Mouse (Mus musculus) intestine, postnatal 0 days (tissue): ENCODE data around the gene Zbtb16. TPM values are rescaled to one million over a fixed set of nuclear protein-coding genes. Genes with fewer than 3 reads are reported as not detected.

Experiments used
- ATAC-seq: fragments of 200-750 bp; cut with Nextera tagmentation; 2 replicates; pipeline ENCODE4 v1.8.0; 2017; ENCODE audit warnings: mild to moderate bottlenecking, moderate TSS enrichment, moderate library complexity
- H3K27ac ChIP-seq: fragments of 300-500 bp; sonication (generic); 2 replicates; pipeline ENCODE4 v1.5.1; 2014; ENCODE audit warnings: mild to moderate bottlenecking, low read depth, low read length, moderate library complexity
- H3K27me3 ChIP-seq: fragments of 300-500 bp; sonication (generic); replicated peaks from 2 replicates; pipeline ENCODE4 v1.6.1; 2014; ENCODE audit warnings: low read length, mixed read lengths; ENCODE audit not compliant: control insufficient read depth, insufficient read depth
- H3K36me3 ChIP-seq: fragments of 300-500 bp; sonication (generic); 2 replicates; pipeline ENCODE4 v1.6.1; 2014; ENCODE audit warnings: mild to moderate bottlenecking, moderate library complexity; ENCODE audit not compliant: control insufficient read depth, insufficient read depth
- H3K4me1 ChIP-seq: fragments of 300-500 bp; sonication (generic); replicated peaks from 2 replicates; pipeline ENCODE4 v1.6.1; 2014; ENCODE audit warnings: antibody characterized with exemption, low read length, mixed read lengths; ENCODE audit not compliant: control insufficient read depth, insufficient read depth
- H3K4me2 ChIP-seq: fragments of 300-500 bp; sonication (generic); replicated peaks from 2 replicates; pipeline ENCODE4 v1.6.1; 2014; ENCODE audit warnings: low read depth, mild to moderate bottlenecking, moderate library complexity
- H3K4me3 ChIP-seq: fragments of 300-500 bp; sonication (generic); 2 replicates; pipeline ENCODE4 v1.5.1; 2014; ENCODE audit warnings: low read depth, low read length
- H3K9ac ChIP-seq: fragments of 300-500 bp; sonication (generic); 2 replicates; pipeline ENCODE4 v1.6.1; 2014; ENCODE audit warnings: mild to moderate bottlenecking, low read depth, low read length
- H3K9me3 ChIP-seq: fragments of 300-500 bp; sonication (generic); 2 replicates; pipeline ENCODE4 v1.6.1; 2016; ENCODE audit warnings: mixed run types; ENCODE audit not compliant: control insufficient read depth
- CTCF ChIP-seq: sonication (generic); IDR thresholded peaks from 2 replicates; pipeline ENCODE4 v1.5.1; 2016; ENCODE audit warnings: low read depth, mild to moderate bottlenecking, control low read depth, antibody characterized with exemption, moderate library complexity
- WGBS: fragments of 180-500 bp; shearing (Covaris S2); extraction: QIAGEN DNeasy Blood & Tissue Kit; methylation state at CpG from one replicate; pipeline ENCODE4 v1.1.7; 2014; 5-methylcytosine and 5-hydroxymethylcytosine counted together
- polyA plus RNA-seq: library from polyadenylated mRNA; unstranded; fragments of >200 nt; fragmentation: Nextera tagmentation; extraction: Ambion mirVana; gene quantifications from 2 replicates; pipeline ENCODE4 v1.2.1, GENCODE M21; 2015

Zbtb16 gene
- polyA plus RNA-seq, 1 experiment from 2014 or later, result 0.91 TPM

DNA sequence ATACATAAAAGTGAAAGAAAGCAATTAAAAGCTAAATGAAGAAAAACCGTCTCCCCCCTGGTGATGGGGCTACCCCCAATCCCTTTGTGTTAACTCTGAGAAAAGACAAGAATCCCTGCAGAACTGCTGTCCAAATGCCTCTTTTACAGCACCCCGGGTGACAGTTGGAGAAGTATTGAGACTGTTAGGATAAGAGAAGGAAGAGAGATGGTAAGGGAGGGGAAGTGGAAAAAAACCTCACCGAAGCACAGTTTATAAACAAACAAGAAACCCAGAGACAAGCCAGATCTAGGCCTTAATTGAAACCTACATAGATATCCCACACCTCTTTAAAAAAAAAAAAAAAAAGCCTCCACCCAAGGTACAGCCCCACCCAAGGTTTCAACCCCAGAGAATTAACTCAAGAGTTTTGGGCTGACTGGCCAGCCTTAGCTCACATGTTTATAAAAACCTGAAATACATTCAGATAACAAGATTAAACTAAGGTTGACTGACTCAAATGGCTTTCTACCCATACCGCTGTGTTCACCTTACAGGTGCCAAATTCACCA lies 42.3 kb downstream of the Zbtb16 start:
- no peak for ATAC-seq
- WGBS, result 58% methylated on average over 4 of the region's 4 CpGs
- no peak for TF ChIP-seq CTCF
- no peaks in the 10 kb centered on the region for H3K27me3 ChIP-seq
- H3K4me3 ChIP-seq, result no peak overlapping the region
- H3K4me1 ChIP-seq, result 0 out of 2 replicates have a peak, but pooled peaks cover 3% of the 10 kb centered on the region
- H3K4me2 ChIP-seq, result no peak overlapping the region
- H3K36me3 ChIP-seq, result no peaks in the 10 kb centered on the region
- no peak overlapping the region for H3K9ac ChIP-seq
- no peaks in the 10 kb centered on the region for H3K9me3 ChIP-seq
- H3K27ac ChIP-seq, result no peak overlapping the region

DNA sequence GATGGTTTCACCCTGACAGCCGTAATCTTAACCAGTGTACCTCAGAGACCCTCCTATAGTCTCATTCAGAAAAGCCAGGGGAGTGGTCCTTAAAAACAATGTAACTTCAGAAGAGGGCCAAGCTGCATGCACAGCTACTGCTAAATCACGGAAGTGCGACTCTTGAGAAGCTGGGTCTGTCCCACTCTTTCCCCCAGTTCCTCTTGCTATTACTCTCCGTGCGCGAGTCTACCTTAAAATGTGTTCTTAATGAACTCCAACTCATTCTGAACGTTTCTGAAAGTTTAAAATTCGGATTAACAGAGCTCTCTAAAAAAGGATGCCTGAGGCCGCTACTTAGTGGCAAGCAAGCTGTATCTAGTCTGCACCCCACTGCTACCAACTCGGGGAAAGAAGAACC lies 45.4 kb downstream of the Zbtb16 start:
- Histone ChIP-seq H3K27ac (no peak overlapping the region), H3K27me3 (no peaks in the 10 kb centered on the region), H3K4me3 (no peak overlapping the region), H3K9ac (no peak overlapping the region), H3K36me3 (no peaks in the 10 kb centered on the region), H3K4me1 (0 out of 2 replicates have a peak, but pooled peaks cover 3% of the 10 kb centered on the region), H3K9me3 (no peaks in the 10 kb centered on the region), H3K4me2 (no peak overlapping the region)
- no peak for TF ChIP-seq CTCF
- 82% methylated on average over 10 of the region's 10 CpGs for WGBS
- no peak for ATAC-seq

DNA sequence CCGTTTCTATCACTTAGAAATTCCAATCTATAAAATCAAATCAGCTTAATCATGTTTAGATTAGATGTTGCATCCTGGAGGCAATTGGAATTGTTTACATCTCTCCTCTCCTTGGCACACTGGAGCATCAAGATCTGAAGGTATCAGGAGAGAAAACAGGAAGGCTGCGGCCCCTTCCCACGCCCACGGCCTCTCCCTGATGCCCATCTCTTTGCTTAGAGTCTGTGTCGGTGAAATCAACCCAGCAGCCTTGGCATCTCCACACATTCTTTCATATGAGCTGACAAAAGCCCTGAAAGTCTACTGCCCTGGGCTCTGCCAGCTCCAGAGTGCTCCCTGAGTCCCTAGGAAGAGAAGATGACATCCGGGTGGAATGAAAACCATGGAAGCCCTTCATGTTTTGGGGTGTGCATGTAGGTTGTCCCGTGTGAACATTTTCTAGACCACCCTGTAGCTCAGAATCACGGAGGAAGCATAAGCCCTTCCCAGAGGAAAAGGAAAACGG lies 48.1 kb downstream of the Zbtb16 start:
- Histone ChIP-seq H3K4me2 (no peak overlapping the region), H3K9ac (no peak overlapping the region), H3K9me3 (no peaks in the 10 kb centered on the region), H3K27ac (no peak overlapping the region), H3K36me3 (no peaks in the 10 kb centered on the region), H3K4me1 (no peaks in the 10 kb centered on the region), H3K4me3 (no peak overlapping the region), H3K27me3 (no peaks in the 10 kb centered on the region)
- WGBS, result 68% methylated on average over 9 of the region's 9 CpGs
- no peak for ATAC-seq
- TF ChIP-seq CTCF, result no peak

DNA sequence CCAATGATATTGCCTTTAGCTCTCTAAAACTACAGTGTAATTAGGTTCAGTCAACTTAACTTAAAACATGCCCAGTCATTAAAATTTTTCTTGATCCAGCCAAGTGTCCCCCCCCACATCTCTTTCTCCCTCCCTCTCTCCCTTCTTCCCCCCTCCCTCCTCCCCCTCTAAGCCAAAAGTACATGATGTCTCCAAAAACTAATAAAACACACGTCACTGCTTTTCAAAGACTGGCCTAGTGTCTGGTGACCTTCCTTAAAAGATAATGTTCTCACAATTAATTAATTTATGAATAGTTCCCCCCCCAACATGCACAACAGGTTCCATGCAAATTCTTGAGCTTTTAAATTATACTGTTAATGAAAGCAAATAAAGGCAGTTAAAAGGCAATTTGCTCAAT lies 48.7 kb downstream of the Zbtb16 start:
- TF ChIP-seq CTCF, result no peak
- Histone ChIP-seq H3K27ac (no peak overlapping the region), H3K4me2 (no peak overlapping the region), H3K4me3 (no peak overlapping the region), H3K36me3 (no peaks in the 10 kb centered on the region), H3K9ac (no peak overlapping the region), H3K4me1 (no peaks in the 10 kb centered on the region), H3K9me3 (no peaks in the 10 kb centered on the region), H3K27me3 (no peaks in the 10 kb centered on the region)
- WGBS, result 35% methylated on average over 1 of the region's 1 CpGs
- ATAC-seq, result no peak

DNA sequence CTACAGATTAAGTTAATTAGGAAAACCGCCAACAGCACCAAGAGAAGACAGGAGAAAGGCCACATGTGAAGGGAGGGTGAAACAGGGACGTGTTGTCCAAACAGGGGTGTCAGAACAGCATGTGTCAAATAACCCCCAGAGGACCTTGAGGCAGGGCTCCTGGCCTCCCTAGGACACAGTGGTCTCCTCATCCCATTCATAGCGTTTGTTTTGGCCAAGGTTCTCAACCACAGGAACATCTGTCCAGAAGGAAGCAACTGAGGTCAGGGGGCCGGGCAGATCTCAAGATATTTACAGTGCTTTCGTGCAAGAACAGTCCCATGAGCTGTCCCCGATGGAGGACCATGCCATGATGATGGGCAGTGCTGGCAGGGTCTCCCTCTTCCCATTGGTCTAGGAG lies 49.2 kb downstream of the Zbtb16 start:
- H3K4me3 ChIP-seq, result no peak overlapping the region
- no peak for TF ChIP-seq CTCF
- ATAC-seq, result no peak
- H3K9ac ChIP-seq, result no peak overlapping the region
- no peaks in the 10 kb centered on the region for H3K36me3 ChIP-seq
- H3K9me3 ChIP-seq, result no peaks in the 10 kb centered on the region
- no peaks in the 10 kb centered on the region for H3K4me1 ChIP-seq
- no peak overlapping the region for H3K4me2 ChIP-seq
- H3K27me3 ChIP-seq, result no peaks in the 10 kb centered on the region
- no peak overlapping the region for H3K27ac ChIP-seq
- 63% methylated on average over 6 of the region's 6 CpGs for WGBS

DNA sequence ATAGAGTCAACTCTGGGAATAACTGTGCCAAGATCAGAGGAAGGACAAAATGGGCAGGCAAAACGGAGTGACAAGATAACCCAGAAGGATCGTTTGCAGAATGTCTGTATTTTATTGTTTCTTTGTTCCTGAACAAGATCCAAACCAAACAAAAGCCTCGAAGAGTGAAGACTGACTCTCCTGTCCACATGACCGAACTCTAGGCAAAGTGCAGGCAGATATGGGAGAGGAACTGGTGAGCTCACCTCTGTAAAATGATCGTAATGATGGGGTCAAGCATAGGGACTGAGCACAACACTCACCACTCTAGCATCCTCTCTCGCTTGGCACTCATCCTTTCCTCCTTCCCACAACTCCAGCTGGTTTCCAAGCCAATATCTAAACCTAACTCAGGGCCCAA lies 51.1 kb downstream of the Zbtb16 start:
- H3K9me3 ChIP-seq, result no peaks in the 10 kb centered on the region
- no peak overlapping the region for H3K9ac ChIP-seq
- H3K36me3 ChIP-seq, result no peaks in the 10 kb centered on the region
- H3K4me1 ChIP-seq, result no peaks in the 10 kb centered on the region
- TF ChIP-seq CTCF, result no peak
- no peak overlapping the region for H3K4me2 ChIP-seq
- 52% methylated on average over 6 of the region's 6 CpGs for WGBS
- H3K4me3 ChIP-seq, result no peak overlapping the region
- no peak overlapping the region for H3K27ac ChIP-seq
- no peaks in the 10 kb centered on the region for H3K27me3 ChIP-seq
- ATAC-seq, result no peak

DNA sequence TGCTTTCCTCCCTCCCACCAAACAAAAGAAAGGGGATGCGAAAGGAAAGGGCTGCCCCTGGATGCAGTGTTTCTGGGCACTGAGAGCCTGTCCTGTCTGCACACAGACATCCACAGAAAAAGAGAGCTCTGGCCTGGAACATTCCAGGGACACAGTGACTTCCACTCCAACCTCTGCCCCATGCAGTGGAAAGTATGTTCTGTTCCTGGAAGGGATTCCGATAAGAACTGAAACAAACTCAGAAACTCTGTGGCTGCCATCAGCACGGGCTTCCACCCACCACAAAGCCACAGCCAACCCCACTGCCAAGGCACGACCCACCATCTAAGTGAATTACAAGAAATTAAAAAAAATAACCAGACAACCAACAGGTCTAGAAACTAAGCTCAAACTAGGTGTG lies 52.7 kb downstream of the Zbtb16 start:
- H3K27me3 ChIP-seq, result no peaks in the 10 kb centered on the region
- H3K4me2 ChIP-seq, result no peak overlapping the region
- 71% methylated on average over 4 of the region's 4 CpGs for WGBS
- no peaks in the 10 kb centered on the region for H3K4me1 ChIP-seq
- no peak for ATAC-seq
- H3K9me3 ChIP-seq, result no peaks in the 10 kb centered on the region
- no peak overlapping the region for H3K27ac ChIP-seq
- no peaks in the 10 kb centered on the region for H3K36me3 ChIP-seq
- H3K9ac ChIP-seq, result no peak overlapping the region
- no peak for TF ChIP-seq CTCF
- no peak overlapping the region for H3K4me3 ChIP-seq
